Mouse (Mus musculus) fibroblast of lung, adult 2 months (primary cell): ENCODE data around the gene 5830473C10Rik.
"Not testable (repeated sequence)": the region's sequence is repeated elsewhere in the genome, so short reads cannot be mapped to it uniquely, and the experiment has no call there.

Source experiments
- DNase-seq: peaks from one replicate; pipeline ENCODE4 v3.0.0-alpha.2; 2011; ENCODE audit warnings: low read depth

Gene 5830473C10Rik

DNA sequence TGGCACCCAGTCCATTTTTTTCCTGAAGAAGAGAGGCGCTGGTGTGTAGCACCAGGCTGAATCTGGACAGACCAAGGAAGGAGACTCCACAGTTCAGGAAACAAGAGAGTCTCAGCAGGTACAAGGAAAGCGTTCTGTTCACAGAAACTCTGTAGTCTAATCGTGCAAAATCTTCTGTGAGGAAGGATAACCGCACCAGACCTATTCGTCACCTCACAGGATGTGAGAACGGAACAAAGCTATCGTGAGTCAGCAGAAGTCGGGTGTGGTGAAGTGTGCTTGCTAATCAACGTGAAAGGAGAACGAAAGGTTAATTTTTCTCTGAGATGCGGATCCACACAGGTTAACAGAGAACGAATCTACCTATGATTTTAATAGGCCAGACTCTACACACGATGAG, 34.0 kb downstream of the 5830473C10Rik start:
- no peak for DNase-seq

DNA sequence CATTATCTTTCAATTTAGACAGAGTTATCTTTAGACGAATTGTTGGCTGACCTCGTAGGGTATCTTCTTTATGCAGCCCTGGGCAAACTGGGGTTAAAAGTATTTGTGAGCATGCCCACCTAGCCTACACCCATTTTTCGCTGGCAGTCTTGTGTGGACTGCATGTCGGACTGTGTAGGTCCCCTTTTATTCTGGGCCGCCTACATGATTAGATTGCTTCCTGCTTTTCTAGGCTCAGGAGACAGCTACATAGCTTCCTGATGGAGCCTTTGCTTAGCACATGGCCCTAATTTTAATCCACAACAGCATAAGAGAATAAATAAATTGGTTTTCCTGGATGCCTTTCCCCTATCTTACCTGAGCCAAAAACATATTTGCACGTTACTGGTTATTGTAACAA, 35.2 kb downstream of the 5830473C10Rik start:
- no peak for DNase-seq

- DNase-seq: no peak
Observed at GRCm38 (mm10) chr5:90601469-90601868, 40.6 kb downstream of the 5830473C10Rik start.

GRCm38 (mm10) chr5:90603407-90603923, 42.6 kb downstream of the 5830473C10Rik start:
- DNase-seq: no peak

GRCm38 (mm10) chr5:90608906-90609305, 48.0 kb downstream of the 5830473C10Rik start:
- DNase-seq: no peak

- DNase-seq: no peak
Observed at GRCm38 (mm10) chr5:90611388-90611787, 50.5 kb downstream of the 5830473C10Rik start.

DNA sequence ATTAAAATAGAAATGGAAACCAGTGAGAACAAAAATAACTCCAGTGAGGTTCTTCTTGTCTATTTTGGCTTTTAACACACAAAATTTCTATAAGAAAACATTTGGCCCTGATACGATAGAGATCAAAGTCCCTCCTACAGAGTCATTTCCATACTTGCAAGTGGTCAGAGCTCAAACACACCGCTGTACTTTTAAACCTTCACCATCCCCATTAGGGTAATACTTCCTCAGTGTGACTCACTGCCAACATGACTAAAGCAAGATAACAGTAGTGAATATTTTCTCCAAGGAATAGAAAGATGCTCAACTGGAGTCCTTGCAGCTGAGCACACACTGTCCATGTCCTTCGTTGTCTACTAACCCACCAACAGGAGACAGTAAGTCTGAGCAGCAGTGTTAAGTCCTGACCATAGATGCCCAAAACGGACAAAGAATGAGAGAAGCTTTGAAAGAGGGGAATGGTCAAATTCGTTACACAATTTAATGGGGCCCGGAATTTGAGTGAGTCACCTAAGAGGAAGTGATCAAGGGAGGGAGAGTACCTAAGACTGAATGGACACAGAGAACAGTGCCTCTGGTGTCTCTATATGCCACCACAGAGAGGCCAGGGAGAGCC, 51.2 kb downstream of the 5830473C10Rik start:
- DNase-seq: no peak

DNA sequence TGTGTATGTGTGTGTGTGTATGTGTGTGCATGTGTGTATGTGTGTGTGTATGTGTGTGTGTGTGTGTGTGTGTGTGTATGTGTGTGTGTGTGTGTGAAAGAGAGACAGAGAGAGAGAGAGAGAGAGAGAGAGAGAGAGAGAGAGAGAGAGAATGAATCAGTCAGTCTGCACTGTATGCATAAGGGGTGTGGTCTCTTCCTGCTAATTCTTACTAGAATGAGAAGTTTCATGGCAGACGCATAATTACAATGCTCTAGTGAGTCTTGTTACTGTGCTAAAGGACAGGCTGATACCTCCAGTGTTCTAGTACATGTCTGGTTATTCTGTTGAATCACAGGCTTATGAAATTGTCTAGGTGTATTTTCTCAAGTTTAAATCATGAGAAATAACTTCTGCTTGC, 51.8 kb downstream of the 5830473C10Rik start:
- not testable (repeated sequence) for DNase-seq

DNA sequence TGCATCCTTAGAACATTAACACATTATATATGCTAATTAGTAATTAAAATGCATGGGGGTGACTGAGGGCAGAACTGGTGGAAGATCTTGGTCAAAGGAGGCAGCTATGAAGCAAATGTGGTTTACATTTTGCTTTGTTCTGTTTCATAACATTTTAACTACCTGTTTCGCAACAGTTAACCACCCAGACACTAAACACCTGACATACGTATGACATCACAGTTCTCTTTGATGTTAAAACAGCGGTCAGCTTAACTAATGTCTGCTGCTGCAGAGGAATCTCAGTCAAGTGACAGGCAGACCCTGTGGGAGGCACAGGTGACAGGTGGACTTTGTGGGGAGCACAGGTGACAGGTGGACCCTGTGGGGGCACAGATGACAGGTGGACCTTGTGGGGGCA, 57.0 kb downstream of the 5830473C10Rik start:
- no peak for DNase-seq

- no peak for DNase-seq
Observed at GRCm38 (mm10) chr5:90621316-90621715, 60.4 kb downstream of the 5830473C10Rik start.

GRCm38 (mm10) chr5:90621726-90622125, 60.8 kb downstream of the 5830473C10Rik start:
- DNase-seq: no peak

GRCm38 (mm10) chr5:90623209-90623608, 62.3 kb downstream of the 5830473C10Rik start:
- no peak for DNase-seq

GRCm38 (mm10) chr5:90624708-90625425, 64.0 kb downstream of the 5830473C10Rik start:
- no peak for DNase-seq

DNA sequence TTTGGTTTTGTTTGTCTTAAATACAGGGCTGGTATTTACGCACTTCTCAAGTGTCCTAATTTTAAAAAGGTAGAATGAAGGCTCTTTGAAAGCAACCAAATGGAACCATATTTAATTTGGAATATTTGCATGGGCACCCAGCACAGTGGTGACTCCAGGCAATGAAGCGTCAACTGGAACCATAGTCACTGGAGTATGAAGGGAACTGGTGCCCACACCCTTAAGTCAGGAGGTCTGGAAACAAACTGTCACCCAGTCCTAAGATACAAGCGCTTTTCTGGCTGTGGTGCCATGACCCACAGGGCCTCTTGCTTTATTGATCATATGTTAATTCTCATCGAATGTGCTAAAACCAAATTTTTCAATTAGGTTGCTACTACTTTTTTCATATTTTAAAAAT, 66.5 kb downstream of the 5830473C10Rik start:
- DNase-seq: no peak

- no peak for DNase-seq
Observed at GRCm38 (mm10) chr5:90628011-90628410, 67.1 kb downstream of the 5830473C10Rik start.

GRCm38 (mm10) chr5:90628530-90628929, 67.6 kb downstream of the 5830473C10Rik start:
- DNase-seq: no peak

- no peak for DNase-seq
Observed at GRCm38 (mm10) chr5:90634885-90635284, 74.0 kb downstream of the 5830473C10Rik start.

DNA sequence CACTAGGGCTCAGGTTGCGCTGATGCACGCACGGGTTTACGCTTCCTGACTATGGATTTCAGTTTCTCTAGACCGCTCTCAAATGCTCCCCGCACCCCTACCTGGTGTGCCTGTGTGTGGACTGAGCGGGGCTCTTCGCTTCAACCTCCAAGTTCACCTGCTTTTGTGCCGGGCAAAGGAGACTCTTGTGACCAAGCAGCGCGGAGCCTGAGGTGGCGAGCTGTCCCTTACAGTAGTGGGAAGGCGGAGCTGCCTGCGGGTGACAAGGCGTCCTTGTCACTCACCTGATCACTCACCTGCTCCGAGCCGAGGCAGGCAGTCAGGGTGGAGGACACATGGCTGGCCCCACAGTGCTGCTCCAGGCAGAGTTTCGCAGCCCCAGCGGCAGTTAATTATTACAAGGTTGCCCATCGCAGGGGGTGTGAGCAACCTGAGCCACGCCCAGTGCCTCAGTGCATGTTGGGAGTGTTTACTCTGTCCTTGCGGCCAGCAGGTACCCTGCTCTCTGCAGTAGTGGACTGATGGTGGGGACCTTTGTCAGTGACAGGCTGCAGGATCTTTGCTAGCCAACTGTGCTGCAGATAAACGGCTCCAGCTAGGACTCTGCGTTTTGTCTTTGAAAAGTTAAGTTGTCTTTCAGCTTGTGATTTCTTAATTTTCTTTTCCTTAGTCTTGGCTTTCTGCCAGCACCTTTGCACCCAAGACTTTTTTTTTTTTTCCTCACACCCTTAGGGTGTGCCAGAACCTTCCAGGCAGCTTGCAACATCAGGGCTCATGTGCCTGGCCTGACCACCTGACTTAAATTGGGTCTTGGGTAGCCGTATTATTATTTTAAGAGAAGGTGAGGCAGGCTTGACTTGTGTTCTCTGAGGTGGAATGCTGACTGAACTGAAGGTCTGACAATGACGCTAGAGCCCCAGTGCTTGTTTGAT, 79.6 kb downstream of the 5830473C10Rik start, which contains the start of gene Rassf6:
Gene Rassf6 (minus strand): TSS at position 372 of the 932 bp plus-strand sequence.
- DNase-seq: no peak

DNA sequence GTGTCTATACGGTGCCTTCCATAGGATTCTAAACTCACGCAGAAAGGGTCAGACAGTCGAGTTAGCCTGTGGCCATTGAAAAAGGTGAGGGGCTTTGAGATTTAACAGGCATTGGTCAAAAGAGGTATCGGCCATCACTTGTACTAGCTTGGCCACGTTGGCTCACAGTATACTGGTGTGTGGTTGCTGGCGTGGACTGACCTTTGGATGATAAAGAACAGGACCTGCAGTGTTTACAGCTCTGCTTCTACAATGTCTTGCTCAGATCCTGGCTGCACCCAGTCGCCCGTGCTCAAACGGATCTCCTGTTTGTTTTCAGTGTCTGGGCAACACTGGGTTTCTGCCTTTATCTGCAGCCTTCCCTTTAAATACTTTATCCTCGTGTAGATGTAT, 80.3 kb downstream of the 5830473C10Rik start:
- no peak for DNase-seq

GRCm38 (mm10) chr5:90645579-90645978, 84.7 kb downstream of the 5830473C10Rik start:
- DNase-seq: no peak

DNA sequence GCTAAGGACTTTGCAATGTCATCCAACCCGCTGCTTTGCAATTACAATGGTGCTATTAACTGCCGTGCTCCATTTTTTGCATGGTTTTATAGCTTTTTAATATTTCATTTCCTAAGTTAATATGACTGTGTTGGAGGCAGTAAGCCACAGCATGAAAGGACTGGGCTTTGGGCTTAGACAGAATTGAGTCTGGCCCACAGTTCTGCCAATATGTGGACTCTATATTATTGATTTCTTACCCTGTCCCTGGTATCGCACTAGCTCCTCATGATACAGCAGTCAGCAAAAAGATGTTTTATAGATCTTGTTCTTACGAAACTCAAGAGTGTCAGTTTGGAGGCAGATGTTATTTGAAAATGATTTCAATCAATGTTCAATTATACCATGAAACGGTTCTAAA, 85.5 kb downstream of the 5830473C10Rik start:
- no peak for DNase-seq
